Mouse (Mus musculus) gastrocnemius, adult 2 months (tissue): ENCODE results near the gene Ipo8. TPM values are rescaled to one million over a fixed set of nuclear protein-coding genes. Genes with fewer than 3 reads are reported as not detected.
A peak's percentile ranks its signal among the peaks of the same experiment; 100 is the strongest.

Experiments
- DNase-seq: peaks from one replicate; pipeline ENCODE4 v3.0.0; 2022
- H3K27ac ChIP-seq: fragments of 200-600 bp; 2 replicates; pipeline ENCODE4 v1.8.1; 2022; ENCODE audit warnings: mild to moderate bottlenecking
- H3K4me3 ChIP-seq: fragments of 200-600 bp; 2 replicates; pipeline ENCODE4 v1.8.1; 2022; ENCODE audit warnings: mild to moderate bottlenecking, moderate library complexity
- CTCF ChIP-seq: fragments of 200-600 bp; IDR thresholded peaks from 2 replicates; pipeline ENCODE4 v1.8.1; 2022; ENCODE audit warnings: antibody characterized with exemption, mild to moderate bottlenecking, moderate library complexity
- intact Hi-C: fragments of 180-260 bp; cut with DNase I; formaldehyde crosslinking; loops from one replicate; pipeline ENCODE4 v1.15.1; 2025
- total RNA-seq, 2 experiments: library from RNA; stranded (reverse); gene quantifications; 2 replicates each; pipeline ENCODE4 v1.2.3; 2021

Ipo8 gene
- total RNA-seq, 2 experiments from 2014 or later: 17.7 to 18.0 TPM

DNA sequence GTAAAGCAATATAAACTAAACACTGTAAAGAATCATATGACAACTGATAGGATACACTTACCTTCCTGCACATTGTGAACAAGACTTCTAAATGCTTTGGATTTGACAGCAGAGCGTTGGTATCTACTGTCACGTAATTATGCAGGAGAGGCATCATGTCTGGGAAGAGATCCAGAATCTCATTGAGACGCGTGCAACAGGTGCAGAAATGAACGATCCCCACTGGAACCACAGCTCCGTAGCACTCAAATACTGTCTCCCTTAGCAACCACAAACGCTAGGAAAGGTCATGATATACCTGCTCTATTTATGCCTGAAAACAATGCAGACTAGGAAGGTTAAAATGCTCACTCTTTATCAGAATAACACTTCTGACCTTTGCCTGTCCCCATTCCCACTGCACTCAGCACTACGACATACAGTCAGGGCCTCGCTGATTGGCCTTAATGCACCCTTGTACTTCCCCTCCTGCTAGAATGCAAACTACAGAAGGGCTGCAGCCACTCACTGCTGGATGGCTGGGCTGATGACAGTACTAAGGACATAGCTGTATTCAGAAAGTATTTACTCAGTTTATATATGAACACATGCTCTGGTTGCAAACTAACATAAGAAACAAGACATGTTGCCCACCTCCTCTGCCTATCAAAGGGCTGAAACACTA lies 42.1 kb downstream of the Ipo8 start:
- no peak overlapping the region for H3K4me3 ChIP-seq
- DNase-seq: no peak
- TF ChIP-seq CTCF: no peak
- peak overlapping the region; percentile 21; the same call in 1 of the 2 replicates for H3K27ac ChIP-seq
- intact Hi-C loops: no loop called here

- DNase-seq: no peak
- TF ChIP-seq CTCF: no peak
- Histone ChIP-seq H3K27ac (no peak overlapping the region), H3K4me3 (no peak overlapping the region)
- intact Hi-C loops: no loop called here
Observed at GRCm38 (mm10) chr6:148786186-148786585, 45.1 kb downstream of the Ipo8 start.

- no peak for TF ChIP-seq CTCF
- no peak overlapping the region for H3K4me3 ChIP-seq
- intact Hi-C loops: no loop called here
Observed at GRCm38 (mm10) chr6:148784418-148784817, 46.8 kb downstream of the Ipo8 start.

GRCm38 (mm10) chr6:148776236-148776635 lies 55.0 kb downstream of the Ipo8 start:
- no peak overlapping the region for H3K4me3 ChIP-seq
- no peak for DNase-seq
- intact Hi-C loops: no loop called here
- no peak for TF ChIP-seq CTCF
- H3K27ac ChIP-seq: no peak overlapping the region

More at GRCm38 (mm10) chr6:148784418-148784817, 46.8 kb downstream of the Ipo8 start:
- H3K27ac ChIP-seq: no peak overlapping the region
- no peak for DNase-seq

DNA sequence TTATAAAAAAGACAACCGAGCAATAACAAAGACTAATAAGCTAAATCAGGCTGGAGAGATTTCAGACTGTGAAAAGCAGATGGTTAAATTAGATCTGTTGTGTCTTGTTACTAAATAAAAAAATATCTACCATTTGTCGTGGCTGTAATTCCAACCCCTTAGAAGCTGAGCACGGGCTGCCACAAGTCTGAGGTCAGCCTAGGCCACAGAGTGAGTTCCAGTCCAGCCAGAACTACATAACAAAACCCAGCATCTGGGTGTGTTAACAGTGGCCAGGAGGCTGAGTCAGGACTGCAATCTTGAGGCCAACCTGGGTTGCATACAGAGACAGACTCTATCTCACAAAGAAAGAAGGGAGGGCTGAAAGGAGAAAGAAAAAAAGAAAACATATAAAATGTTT lies 59.8 kb downstream of the Ipo8 start:
- intact Hi-C loops: no loop called here
- Histone ChIP-seq H3K27ac (no peak overlapping the region), H3K4me3 (no peak overlapping the region)
- no peak for DNase-seq
- no peak for TF ChIP-seq CTCF

- H3K4me3 ChIP-seq: no peak overlapping the region
- no peak for DNase-seq
- H3K27ac ChIP-seq: no peak overlapping the region
- no peak for TF ChIP-seq CTCF
- intact Hi-C loops: loop anchor here (10.0 kb wide), 1 partner anchor 214 kb away; no protein-coding TSS in a partner anchor
Observed at GRCm38 (mm10) chr6:148768419-148768818, 62.8 kb downstream of the Ipo8 start.

DNA sequence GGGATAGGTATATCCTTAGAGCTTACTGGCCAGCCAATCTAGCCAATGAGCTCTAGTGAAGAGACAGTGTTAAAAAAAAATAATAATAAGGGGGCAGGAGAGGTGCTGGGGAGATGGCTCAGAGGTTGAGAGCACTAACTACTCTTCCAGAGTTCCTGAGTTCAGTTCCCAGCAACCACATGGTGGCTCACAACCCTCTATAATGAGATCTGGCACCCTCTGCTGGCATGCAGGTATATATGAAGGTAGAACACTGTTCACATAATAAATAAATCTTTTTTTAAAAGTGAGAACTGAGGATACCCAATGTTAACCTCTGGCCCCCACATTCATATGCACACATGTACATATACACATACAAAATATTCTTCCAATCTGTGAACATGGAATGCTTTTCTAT lies 64.0 kb downstream of the Ipo8 start:
- intact Hi-C loops: loop anchor here (10.0 kb wide), 1 partner anchor 212 kb away; no protein-coding TSS in a partner anchor
- no peak for TF ChIP-seq CTCF
- DNase-seq: no peak
- Histone ChIP-seq H3K27ac (no peak overlapping the region), H3K4me3 (no peak overlapping the region)

GRCm38 (mm10) chr6:148761967-148762712 lies 69.1 kb downstream of the Ipo8 start:
- no peak for TF ChIP-seq CTCF
- no peak overlapping the region for H3K4me3 ChIP-seq
- intact Hi-C loops: loop anchor here (10.0 kb wide), 1 partner anchor 207 kb away; no protein-coding TSS in a partner anchor
- no peak overlapping the region for H3K27ac ChIP-seq
- DNase-seq: no peak

- Histone ChIP-seq H3K27ac (no peak overlapping the region), H3K4me3 (no peak overlapping the region)
- TF ChIP-seq CTCF: no peak
- intact Hi-C loops: loop anchor here (10.0 kb wide), 1 partner anchor 207 kb away; no protein-coding TSS in a partner anchor
- no peak for DNase-seq
Observed at GRCm38 (mm10) chr6:148761475-148761874, 69.8 kb downstream of the Ipo8 start.

- intact Hi-C loops: no loop called here
- TF ChIP-seq CTCF: no peak
- no peak for DNase-seq
- Histone ChIP-seq H3K4me3 (no peak overlapping the region), H3K27ac (no peak overlapping the region)
Observed at GRCm38 (mm10) chr6:148756535-148756934, 74.7 kb downstream of the Ipo8 start.

GRCm38 (mm10) chr6:148751400-148751799 lies 79.9 kb downstream of the Ipo8 start:
- Histone ChIP-seq H3K27ac (no peak overlapping the region), H3K4me3 (no peak overlapping the region)
- DNase-seq: no peak
- intact Hi-C loops: no loop called here
- peak; percentile 57 for TF ChIP-seq CTCF

DNA sequence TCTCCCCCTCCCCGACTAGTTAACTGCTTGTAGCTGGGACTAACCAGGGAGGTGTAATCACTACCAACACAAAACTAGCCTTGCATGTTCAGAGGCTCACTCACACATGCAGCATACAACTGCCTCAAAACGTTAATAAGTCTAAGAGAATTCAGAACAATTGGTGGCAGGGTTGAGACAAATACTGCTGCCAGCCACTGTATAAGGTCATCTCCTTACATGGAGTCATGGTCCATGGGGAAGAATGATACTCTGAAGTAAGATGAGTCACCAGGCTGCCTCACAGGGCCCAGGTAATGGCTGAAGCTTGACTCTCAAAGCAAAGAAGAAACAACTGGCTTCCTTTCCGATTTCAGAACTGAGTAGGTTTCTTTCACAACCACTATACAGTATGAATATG lies 81.1 kb downstream of the Ipo8 start:
- DNase-seq: no peak
- TF ChIP-seq CTCF: no peak
- intact Hi-C loops: no loop called here
- no peak overlapping the region for H3K4me3 ChIP-seq
- H3K27ac ChIP-seq: no peak overlapping the region

GRCm38 (mm10) chr6:148740521-148741226 lies 90.6 kb downstream of the Ipo8 start:
- TF ChIP-seq CTCF: no peak
- intact Hi-C loops: no loop called here
- Histone ChIP-seq H3K4me3 (no peak overlapping the region), H3K27ac (no peak overlapping the region)
- no peak for DNase-seq
